Mouse (Mus musculus): ENCODE measurements around the gene Ccm2. TPM values are rescaled to one million over a fixed set of nuclear protein-coding genes. Genes with fewer than 3 reads are reported as not detected.

Gene Ccm2
- polyA plus RNA-seq, 1 experiment, result 100 TPM

DNA sequence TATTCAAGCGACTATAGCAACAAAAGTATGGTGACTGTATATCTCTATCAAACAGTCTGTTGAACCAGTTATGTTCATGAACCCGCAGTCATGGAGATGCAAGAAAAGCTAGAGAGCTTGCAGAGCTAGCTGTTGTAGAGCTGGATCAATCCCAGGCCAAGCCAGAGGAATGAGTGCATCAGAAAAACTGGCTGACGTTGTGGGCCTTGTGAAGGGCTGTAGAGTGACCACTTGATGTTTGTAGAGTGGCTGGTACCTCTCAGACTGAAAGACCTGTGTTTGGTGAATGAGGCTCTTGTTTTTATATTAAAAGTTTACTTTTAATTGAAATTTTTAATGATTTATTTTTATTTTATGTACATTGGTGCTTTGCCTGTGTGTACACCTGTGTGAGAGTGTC lies 3.5 kb downstream of the Ccm2 start:
- DNase-seq, result no peak
- H3K4me1 ChIP-seq (ENCODE audit: control insufficient read depth, insufficient read depth, low read length), result peaks cover 18% of the 10 kb centered on the region
- no peak for TF ChIP-seq CTCF (IDR thresholded peaks at IDR 0.05; ENCODE audit: insufficient read depth, low read length)
- H3K4me3 ChIP-seq (replicated peaks; ENCODE audit: extremely low read depth, low read depth, low read length), result no peak overlapping the region
- WGBS, result 74% methylated on average over 3 of the region's 3 CpGs

DNA sequence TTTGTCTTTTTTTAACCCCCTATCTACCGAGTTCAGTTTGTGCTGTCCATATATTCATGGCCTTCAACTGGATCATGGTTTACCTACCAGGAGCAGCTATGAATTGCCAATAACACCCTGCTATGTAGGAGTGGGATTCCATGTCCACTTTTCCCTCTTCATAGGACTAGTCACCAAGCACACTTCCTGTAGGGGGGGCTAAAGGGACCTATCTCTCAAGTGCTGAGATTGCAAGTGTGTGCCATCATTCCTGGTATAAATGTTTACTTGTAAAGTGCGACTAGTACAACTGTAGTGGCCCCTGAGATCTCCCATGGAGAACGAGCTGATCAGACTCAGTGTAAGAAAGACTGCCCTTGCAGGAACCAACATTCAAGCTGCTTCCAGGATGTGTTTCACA lies 11.5 kb downstream of the Ccm2 start:
- TF ChIP-seq CTCF (IDR thresholded peaks at IDR 0.05; ENCODE audit: insufficient read depth, low read length) (no peak), POLR2A (IDR thresholded peaks at IDR 0.05; ENCODE audit: borderline replicate concordance, extremely low read depth, low read depth, low read length) (no peak)
- no peak for DNase-seq
- peaks cover 23% of the 10 kb centered on the region for H3K4me1 ChIP-seq (ENCODE audit: control insufficient read depth, insufficient read depth, low read length)
- 62% methylated on average over 3 of the region's 3 CpGs for WGBS
- H3K4me3 ChIP-seq (replicated peaks; ENCODE audit: extremely low read depth, low read depth, low read length), result no peak overlapping the region

DNA sequence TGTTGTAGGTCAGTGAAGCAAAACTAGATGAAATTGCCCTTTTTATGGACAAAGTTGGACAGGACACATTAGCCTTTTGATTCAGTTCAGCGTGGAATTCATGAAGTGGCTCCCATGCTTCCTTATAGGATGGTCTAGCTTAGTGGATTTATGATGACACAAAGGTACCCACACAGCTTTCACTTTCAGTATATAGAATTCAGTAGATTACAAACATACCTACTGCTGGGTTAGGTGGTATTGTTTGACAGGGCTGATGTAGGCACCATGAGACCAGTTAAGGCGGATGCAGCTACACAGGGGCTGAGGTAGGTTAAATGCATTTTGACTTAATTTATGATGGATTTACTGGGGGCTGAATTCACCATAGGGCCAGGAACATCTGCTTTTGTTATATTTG lies 13.3 kb downstream of the Ccm2 start:
- peaks cover 16% of the 10 kb centered on the region for H3K4me1 ChIP-seq (ENCODE audit: control insufficient read depth, insufficient read depth, low read length)
- H3K4me3 ChIP-seq (replicated peaks; ENCODE audit: extremely low read depth, low read depth, low read length), result no peak overlapping the region
- DNase-seq, result no peak
- TF ChIP-seq CTCF (IDR thresholded peaks at IDR 0.05; ENCODE audit: insufficient read depth, low read length), result no peak
- no peak for TF ChIP-seq POLR2A (IDR thresholded peaks at IDR 0.05; ENCODE audit: borderline replicate concordance, extremely low read depth, low read depth, low read length)
- 88% methylated on average over 2 of the region's 2 CpGs for WGBS

DNA sequence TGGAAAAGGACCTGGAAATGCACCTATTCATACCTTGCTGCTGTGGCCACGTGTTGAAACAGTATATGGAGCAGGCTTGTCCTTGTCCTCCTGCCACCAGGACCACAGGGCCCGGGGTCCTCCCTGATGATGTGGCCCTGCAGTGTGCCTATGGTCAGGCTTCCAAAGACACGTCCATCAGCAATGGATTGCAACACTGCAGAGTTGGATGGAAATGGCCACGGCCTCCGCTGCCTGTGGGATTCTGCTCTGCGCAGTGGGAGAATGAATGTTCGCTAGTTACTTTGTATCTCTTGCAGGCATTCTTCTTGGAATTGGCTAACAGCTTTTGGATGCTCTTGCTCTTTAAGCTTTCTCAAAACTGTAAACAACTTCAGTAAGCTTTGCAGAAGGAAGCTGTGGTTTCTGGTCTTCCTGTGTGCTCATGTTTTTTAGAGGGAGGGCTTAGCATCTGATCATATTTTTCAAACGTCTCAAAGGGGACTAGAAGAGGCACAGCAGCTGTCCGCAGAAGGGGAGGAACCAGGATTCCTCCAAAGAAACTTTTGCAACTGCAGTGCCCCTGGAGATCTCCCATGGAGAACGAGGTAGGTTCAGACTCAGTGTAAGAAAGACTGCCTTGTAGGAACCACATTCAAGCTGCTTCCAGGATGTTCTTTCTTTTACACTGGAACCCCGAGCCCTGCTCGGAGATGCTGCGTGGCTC lies 14.1 kb downstream of the Ccm2 start:
- peaks cover 16% of the 10 kb centered on the region for H3K4me1 ChIP-seq (ENCODE audit: control insufficient read depth, insufficient read depth, low read length)
- H3K4me3 ChIP-seq (replicated peaks; ENCODE audit: extremely low read depth, low read depth, low read length), result peak overlapping the region; percentile 57
- WGBS, result 61% methylated on average over 13 of the region's 13 CpGs
- TF ChIP-seq POLR2A (IDR thresholded peaks at IDR 0.05; ENCODE audit: borderline replicate concordance, extremely low read depth, low read depth, low read length), result no peak
- TF ChIP-seq CTCF (IDR thresholded peaks at IDR 0.05; ENCODE audit: insufficient read depth, low read length), result no peak
- DNase-seq, result no peak

DNA sequence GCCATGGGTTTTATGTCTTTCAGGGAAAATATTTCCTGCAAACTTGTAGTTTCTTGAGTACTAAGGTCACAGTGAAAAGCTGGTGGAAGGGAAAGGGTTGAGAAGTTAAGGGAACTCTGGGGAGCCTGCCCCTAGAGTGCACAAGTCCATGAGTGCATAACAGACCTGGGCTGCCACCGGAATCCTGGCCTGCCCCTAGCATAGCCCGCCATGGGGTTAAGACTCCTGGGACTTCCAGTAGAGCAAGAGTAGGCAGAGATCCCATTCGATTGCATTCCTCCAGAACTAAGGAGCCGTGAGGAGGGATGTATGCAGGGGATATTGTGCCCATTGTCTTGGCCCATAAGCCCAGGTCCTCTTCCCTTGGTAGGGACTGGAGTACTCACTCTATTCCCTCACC lies 14.8 kb downstream of the Ccm2 start:
- WGBS, result 66% methylated on average over 4 of the region's 4 CpGs
- Histone ChIP-seq H3K4me3 (replicated peaks; ENCODE audit: extremely low read depth, low read depth, low read length) (peak overlapping the region; percentile 57), H3K4me1 (ENCODE audit: control insufficient read depth, insufficient read depth, low read length) (peaks cover 13% of the 10 kb centered on the region)
- TF ChIP-seq CTCF (IDR thresholded peaks at IDR 0.05; ENCODE audit: insufficient read depth, low read length), result no peak
- TF ChIP-seq POLR2A (IDR thresholded peaks at IDR 0.05; ENCODE audit: borderline replicate concordance, extremely low read depth, low read depth, low read length), result no peak
- no peak for DNase-seq

DNA sequence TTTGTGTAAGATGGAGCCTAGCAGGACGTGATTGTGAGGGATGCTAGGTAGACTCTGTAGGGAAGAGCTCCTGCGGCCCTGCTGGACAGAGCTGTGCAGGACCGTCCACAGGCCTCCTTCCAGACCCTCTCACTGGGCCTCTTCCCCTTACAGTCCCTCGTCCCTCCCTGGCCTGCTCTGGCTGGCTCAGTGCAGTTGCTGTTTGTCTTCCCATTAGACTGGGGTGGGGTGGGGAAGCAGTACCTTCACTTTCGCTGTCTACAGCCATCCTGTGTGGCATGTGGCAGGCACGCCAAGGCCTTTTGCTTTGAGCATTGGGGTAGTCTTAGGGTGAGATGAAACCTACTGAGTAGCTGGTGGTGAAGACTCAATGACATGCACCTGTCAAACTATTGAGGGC lies 15.7 kb downstream of the Ccm2 start:
- no peak for TF ChIP-seq CTCF (IDR thresholded peaks at IDR 0.05; ENCODE audit: insufficient read depth, low read length)
- TF ChIP-seq POLR2A (IDR thresholded peaks at IDR 0.05; ENCODE audit: borderline replicate concordance, extremely low read depth, low read depth, low read length), result no peak
- Histone ChIP-seq H3K4me3 (replicated peaks; ENCODE audit: extremely low read depth, low read depth, low read length) (no peak overlapping the region), H3K4me1 (ENCODE audit: control insufficient read depth, insufficient read depth, low read length) (peaks cover 13% of the 10 kb centered on the region)
- DNase-seq, result no peak
- 66% methylated on average over 6 of the region's 6 CpGs for WGBS

DNA sequence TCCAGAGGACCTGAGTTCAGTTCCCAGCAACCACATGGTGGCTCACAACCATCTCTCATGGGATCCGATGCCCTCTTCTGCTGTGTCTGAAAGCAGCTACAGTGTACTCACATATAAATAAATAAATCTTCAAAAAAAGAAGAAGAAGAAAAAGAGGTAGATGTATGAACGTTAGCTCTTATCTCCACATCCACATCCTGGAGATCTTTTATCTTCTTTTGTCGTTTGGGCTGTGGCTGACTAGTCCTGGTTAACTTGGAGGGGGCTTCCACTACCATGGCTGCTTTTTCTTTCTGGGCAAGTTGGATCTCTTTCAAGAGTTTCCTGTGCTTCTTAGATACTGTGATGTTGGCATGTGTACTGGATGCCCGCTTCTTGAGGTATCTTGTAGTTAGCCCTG lies 16.5 kb downstream of the Ccm2 start:
- no peak for TF ChIP-seq POLR2A (IDR thresholded peaks at IDR 0.05; ENCODE audit: borderline replicate concordance, extremely low read depth, low read depth, low read length)
- TF ChIP-seq CTCF (IDR thresholded peaks at IDR 0.05; ENCODE audit: insufficient read depth, low read length), result no peak
- H3K4me1 ChIP-seq (ENCODE audit: control insufficient read depth, insufficient read depth, low read length), result peaks cover 11% of the 10 kb centered on the region
- no peak for DNase-seq
- 71% methylated on average over 4 of the region's 4 CpGs for WGBS
- H3K4me3 ChIP-seq (replicated peaks; ENCODE audit: extremely low read depth, low read depth, low read length), result no peak overlapping the region

DNA sequence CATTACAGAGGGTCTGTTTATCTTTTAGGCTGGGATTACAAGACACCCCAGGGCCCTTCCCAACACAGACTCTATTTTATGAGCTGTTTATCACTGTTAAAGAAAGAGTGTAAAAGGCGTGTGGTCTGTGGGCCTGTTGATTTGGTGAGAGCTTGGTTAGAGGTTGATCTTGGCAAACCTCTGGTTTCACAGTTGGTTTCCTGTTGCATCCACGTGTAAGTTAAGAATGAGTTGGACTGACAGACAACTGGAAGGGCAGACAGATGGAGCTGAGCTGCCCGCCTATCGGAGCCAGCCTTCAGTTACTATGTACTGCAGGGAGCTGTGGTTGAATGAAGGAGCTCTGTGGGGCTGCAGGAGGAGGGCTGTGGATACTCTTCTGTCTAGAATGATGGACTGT lies 19.8 kb downstream of the Ccm2 start:
- WGBS, result 60% methylated on average over 4 of the region's 4 CpGs
- TF ChIP-seq CTCF (IDR thresholded peaks at IDR 0.05; ENCODE audit: insufficient read depth, low read length), result no peak
- TF ChIP-seq POLR2A (IDR thresholded peaks at IDR 0.05; ENCODE audit: borderline replicate concordance, extremely low read depth, low read depth, low read length), result no peak
- no peak for DNase-seq
- Histone ChIP-seq H3K4me1 (ENCODE audit: control insufficient read depth, insufficient read depth, low read length) (peaks cover 3% of the 10 kb centered on the region; the same call in 1 of the 2 replicates), H3K4me3 (replicated peaks; ENCODE audit: extremely low read depth, low read depth, low read length) (no peak overlapping the region)

DNA sequence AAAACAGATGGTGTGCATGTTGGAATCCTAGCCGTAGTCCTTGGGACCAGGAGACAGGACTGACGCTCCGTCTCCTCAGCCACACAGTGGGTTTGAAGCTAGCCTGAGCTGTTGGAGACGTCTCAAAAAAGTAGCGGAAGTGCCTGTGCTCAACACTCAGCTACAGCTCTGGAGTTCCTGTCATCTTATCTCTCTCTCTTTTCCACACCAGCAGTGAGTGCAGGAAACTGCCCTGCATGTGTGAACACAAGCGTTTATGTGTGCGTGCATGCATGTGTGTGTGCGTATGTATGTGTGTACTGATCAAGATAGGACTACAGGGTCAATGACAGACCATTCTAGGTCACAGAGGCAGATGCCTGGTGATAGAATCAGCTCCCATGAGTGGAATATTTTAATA lies 21.3 kb downstream of the Ccm2 start:
- WGBS, result 61% methylated on average over 8 of the region's 8 CpGs
- H3K4me3 ChIP-seq (replicated peaks; ENCODE audit: extremely low read depth, low read depth, low read length), result no peak overlapping the region
- peaks cover 3% of the 10 kb centered on the region; the same call in 1 of the 2 replicates for H3K4me1 ChIP-seq (ENCODE audit: control insufficient read depth, insufficient read depth, low read length)
- TF ChIP-seq CTCF (IDR thresholded peaks at IDR 0.05; ENCODE audit: insufficient read depth, low read length) (no peak), POLR2A (IDR thresholded peaks at IDR 0.05; ENCODE audit: borderline replicate concordance, extremely low read depth, low read depth, low read length) (no peak)
- DNase-seq, result no peak

DNA sequence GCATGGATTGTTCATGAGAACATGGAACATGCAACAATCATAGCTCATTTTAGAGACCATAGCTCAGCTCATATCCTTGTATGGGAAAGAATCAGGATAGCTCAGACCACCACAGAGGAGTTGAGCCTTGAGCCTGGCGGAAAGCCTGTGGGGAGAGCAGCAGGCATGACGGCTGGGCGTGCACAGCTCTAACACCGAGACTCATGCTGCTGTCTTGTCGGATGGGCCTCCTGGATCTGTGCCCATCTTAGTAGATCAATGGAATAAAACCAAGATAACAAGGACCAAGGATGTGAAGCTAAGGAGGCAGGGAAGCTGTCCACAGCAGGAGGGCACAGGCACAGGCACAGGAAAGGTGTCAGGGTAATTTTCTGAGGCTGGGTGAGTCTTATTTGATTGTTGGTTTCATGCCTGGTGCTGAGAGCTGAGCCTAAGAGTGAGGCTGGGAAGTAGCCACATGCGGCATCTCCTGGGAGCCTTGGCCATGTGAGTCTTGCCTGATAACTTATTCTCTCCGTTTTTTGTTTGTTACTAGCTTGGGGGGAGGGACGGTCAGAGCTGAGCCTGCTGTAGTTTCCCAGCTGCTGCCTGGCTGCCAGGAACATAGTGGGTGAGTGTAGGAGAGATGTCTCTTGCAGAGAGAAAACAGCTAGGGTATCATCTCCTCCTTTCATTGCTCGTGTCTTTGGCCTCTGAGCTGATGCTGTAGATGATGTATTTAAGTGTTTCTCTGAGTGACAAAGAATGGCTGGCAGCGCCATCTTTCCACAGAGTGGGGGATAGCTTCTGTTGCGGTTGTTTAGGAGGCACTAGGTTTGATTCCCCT lies 22.1 kb downstream of the Ccm2 start:
- DNase-seq, result no peak
- Histone ChIP-seq H3K4me1 (ENCODE audit: control insufficient read depth, insufficient read depth, low read length) (peaks cover 3% of the 10 kb centered on the region; the same call in 1 of the 2 replicates), H3K4me3 (replicated peaks; ENCODE audit: extremely low read depth, low read depth, low read length) (no peak overlapping the region)
- WGBS, result 62% methylated on average over 11 of the region's 11 CpGs
- TF ChIP-seq CTCF (IDR thresholded peaks at IDR 0.05; ENCODE audit: insufficient read depth, low read length), result no peak
- TF ChIP-seq POLR2A (IDR thresholded peaks at IDR 0.05; ENCODE audit: borderline replicate concordance, extremely low read depth, low read depth, low read length), result no peak

Measured in lung, adult 2 months (tissue).